Mouse (Mus musculus): ENCODE measurements at regions not wholly inside any gene's neighbourhood (a gene's known extent, or its start where the extent isn't known, plus 50 kb on each side); places are given as distances from the start of the nearest gene placed in this dataset.
"Not testable (repeated sequence)": the region's sequence is repeated elsewhere in the genome, so short reads cannot be mapped to it uniquely, and the experiment has no call there.

DNA sequence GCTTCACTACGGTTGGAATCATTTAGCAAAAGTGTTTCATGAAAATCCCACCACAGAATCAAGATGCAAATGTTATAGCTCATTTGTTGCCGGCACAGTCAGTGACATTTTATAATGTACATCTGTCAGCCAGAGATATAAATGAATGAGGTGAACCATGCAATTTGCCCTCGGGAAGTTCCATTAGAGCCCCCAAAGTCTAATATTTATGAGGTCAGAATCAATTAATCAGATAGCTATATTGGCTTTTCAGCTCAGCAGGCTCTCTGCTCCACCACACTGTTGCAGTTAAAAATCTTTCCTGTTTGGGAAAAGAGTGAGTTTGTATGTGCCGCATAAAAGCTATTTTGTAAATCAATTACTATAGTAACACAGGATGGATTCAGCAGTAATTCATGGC, 430.7 kb upstream of the Nrsn1 start:
- no peak for DNase-seq (ENCODE audit: low spot score)

DNA sequence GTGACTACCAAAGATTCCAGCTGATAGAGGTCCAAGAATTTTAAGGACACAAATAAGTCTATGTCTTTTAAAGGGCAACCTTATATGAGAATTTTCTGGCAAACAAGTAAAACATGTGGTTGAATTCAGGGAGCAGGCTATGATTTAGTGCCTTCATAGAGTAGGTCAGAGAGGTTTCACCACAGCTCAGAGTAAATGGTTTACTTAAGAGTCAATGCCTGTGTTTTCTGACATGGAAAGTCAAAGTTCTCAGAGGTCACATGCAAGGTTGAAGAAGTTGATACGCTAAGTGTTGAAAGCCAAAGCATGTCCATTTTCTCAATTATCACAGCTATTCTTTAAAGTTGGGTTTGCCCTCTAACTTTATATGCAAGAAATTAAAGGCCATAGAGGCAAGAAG, 425.7 kb upstream of the Nrsn1 start:
- no peak for DNase-seq (ENCODE audit: low spot score)

DNA sequence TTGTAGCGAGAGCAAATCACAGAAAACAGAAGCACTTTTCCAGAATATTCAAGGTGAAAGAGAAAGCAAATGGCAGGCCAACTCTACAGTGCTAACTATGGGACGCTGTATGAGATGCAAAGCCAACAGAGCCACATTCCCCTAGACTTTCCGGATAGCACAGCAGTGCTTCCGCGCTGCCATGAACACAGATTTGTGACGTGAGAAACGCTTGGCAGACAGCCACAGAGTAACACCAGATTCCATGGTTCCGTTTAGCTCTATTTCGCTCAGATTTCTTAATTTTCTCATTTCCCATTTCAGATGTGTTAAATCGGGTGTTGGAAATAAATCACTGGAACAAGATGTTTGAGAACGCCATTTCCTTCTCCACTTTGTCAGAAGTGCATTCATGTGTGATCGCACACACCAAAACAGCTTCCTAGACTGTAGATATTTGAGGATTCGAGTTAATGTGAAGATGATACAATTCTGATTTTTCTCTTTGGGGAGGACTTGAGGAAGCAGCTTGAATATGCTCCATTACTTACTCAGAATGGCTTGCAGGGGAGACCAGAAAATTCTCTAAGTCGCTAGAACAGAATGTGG, 424.8 kb upstream of the Nrsn1 start:
- no peak for DNase-seq (ENCODE audit: low spot score)

DNA sequence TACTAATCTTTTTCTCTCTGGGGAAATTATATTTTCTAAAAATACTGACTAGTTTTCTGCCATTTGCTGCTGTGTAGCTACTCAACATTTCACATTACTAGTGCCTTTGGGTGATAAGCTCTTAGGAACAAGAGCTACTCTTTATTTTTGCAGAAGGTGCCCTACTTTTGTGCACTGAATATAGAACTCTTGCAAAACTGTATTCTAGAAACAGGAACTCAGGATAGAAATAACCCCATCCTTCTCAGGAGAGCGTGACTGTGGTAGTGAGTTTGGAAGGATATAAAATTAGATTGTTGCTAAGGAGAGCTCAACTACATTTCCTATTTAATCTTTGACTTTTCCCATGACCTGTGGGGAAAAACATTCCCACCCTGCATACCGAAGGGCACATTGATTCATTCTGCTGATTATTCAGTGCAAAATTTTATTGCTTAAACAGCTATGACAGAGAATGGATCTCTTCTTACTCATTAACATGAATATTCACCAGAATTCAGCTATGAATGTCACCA, 408.0 kb upstream of the Nrsn1 start:
- DNase-seq (ENCODE audit: low spot score), result no peak

DNA sequence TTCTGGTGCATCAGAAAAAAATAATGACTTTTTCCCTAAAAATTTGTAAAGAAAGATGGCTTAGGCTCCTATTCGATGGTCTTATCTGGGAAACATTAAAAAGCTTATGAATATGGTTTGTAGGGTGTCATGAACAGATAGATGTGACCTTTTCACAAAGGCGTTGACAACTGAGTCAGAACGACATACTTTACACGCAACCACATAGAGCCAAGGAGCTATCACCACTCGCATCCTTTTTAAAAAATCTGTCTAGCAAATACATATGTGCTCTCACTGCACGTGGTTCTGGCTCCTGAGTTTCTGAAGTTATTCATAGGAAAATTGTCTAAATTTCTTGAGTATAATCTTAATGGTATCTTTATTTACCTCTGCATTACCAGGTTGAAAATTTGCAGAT, 404.9 kb upstream of the Nrsn1 start:
- DNase-seq (ENCODE audit: low spot score), result no peak

DNA sequence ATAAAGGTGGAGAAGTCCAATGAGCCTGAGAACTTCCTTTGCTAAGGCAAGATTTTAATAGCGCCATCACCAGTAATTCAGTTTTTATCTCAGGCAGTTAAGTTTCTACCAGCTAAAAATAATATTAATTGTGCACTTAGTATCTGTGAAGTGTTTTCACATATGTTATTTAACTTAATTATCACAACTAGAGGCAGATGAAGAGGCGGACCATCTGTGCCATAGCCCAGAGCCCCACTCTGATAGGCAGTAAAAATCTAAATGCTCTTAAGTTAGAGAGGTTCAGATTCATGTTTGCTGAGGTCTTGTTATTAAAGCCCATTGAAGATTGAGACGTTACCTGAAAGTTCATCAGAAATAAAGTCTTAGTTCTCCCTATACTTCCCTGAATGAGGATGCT, 395.7 kb upstream of the Nrsn1 start:
- DNase-seq (ENCODE audit: low spot score), result no peak

DNA sequence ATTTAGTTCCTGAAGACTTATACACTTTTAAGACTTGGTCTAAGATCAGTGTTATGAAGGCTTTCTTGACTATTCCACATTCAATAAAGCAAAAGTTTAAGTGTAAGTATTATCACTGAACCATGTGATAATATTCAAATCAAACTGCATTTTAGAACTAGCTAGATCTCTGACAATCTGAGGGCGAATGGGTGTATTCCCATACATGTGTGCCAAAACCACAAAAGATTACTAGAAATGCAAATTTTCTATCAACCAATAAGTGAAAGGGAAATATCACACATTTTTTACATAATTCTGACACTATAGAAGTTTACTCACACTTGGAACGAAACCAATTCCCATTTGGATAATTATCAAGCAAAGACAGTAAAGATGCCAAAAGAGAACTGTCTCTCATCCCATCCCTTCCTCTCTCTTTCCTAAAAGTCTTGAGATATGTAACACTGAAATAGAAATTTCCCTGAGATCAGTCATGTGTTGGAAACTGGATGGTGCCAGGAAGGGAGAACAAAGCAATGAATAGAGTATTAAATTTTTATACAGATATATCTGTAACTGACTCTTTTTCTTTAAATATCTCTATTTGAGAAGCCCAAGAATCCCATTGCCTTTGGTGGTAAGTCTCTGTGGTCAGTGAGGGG, 394.8 kb upstream of the Nrsn1 start:
- DNase-seq (ENCODE audit: low spot score), result no peak

DNA sequence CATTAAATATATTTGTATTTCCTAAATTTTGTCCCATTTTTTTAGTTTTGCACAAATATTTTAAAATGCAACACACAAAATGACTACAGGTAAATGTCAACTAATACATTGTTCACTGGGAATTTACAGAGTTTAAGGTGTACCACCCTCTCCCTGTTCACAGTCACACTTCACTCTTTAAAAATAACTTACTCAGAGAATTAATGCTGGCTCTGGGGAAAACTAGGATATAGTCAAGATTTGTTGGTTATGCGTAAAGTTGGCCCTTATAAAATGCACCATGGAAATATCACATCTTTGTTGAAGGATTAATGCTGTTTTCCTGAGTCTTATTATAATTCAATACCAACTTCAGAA, 378.1 kb upstream of the Nrsn1 start:
- DNase-seq (ENCODE audit: low spot score), result no peak

DNA sequence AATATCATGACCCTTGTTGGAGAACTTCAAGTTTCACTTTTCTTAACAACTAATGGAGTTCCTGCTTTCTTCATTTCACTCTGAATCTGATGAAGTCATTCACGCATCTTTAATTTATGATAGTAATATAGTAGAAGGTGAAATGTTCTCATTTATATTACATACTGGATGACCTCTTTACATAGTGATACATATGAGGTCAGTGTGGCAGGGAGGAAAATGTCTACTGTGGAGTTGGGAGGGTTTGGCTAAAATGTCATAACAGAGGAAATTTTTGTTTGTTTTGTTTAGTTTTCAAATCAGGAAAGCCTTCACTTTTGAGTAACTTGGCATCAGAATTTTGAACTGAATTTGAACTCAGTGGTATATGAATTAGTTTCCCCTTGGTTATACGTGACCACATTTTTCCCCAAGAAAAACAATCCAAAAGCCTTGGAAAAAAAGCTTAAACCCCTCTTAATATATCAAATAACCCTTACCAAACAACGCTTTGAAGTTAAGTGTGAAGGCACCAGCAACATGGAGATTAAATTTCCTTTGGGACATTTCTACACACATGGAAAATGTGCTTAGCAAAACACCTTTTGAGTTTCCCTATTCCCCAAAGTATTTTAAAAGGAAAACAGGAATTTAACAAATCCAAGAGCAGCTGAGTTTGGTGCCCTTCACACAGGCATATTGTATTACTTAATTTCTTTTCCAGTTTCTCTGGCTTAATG, 377.6 kb upstream of the Nrsn1 start:
- no peak for DNase-seq (ENCODE audit: low spot score)

DNA sequence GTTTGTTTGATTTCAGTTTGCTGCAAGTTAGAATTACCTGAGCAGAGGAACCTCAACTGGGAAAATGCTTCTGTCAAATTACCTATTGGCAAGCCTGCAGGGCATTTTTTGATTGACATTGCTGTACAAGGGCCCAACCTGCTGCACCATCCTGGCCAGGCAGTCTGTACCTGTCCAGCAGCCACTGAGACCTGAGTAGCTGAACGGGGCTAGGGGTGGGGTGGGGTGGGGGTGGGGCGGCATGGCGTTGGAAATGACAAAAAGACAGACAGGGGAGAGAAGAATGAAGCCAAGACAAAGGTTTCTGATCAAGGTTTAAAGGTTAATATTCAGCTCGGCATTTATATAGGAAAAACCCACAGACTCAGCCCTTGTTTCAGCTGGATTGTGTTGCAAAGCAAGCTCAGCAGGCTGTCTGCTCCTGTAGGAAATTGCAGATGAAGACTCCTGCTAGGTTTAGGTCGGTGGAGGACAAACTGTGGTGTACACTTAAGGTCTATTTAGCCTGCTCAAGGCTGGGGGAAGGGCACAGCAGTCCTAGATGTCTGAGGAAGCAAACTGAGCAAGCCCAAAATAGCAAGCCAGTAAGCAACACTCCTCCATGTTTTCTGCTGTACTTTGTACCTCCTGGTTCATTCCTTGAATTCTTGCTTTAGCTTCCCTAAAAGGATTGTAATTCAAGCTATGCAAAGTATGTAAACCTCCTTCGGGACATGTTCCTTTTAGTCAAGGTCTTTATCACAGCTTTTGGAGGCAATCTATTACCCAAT, 369.4 kb upstream of the Nrsn1 start:
- DNase-seq (ENCODE audit: low spot score), result no peak

DNA sequence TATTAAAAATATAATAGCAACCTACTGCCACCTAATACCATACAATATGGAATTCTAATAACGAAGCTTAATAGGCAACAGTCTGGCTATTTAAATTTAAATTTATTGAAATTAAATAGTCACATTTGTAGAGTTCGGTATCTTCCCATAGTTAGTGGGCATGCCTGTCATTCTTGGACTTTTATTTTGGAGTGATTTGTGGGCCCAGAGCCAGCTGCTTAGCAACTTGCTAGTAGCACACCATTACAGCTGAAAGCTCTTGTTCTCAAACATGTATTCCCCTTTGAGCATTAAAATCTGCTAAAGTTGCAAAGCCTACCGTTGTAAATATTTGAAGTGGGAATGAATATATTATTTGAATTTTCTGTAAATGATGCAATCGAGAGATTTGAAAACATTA, 359.2 kb upstream of the Nrsn1 start:
- no peak for DNase-seq (ENCODE audit: low spot score)

DNA sequence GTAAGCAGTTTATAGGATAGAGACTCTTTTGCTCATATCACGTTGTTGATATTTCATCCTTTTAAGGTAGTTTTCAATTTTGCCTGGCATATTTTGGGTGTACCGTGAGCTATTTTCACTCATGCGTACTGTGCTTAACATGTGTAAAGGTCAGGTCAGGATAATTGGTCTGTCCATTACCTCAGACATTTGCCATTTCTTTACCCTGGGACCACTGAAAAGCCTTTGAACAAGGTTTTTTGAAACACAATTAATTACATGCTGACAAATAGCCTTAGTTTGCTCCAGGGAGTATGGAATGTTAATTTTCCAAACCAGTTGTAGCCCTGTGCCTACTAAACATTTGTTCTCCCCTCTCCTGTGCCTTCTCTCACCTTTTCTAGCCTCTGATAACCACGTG, 347.3 kb upstream of the Nrsn1 start:
- no peak for DNase-seq (ENCODE audit: low spot score)

DNA sequence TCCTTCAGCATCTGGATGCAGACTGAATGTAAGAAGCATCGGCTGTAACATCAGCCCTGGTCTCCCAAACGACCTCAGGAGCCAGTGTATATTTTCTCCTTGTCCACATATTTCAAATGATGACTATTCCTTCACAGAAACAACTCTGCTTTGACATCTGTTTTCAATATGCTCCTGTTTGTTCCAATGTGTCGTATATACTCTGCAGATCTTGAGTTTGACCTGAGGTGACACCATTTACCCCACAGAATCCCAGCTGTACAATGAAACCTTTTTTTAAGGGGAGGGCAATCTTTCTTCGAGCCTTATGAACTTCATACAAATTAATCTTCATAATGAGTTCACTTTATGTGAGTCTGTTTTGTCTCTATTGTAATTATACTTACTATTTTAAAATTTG, 341.7 kb upstream of the Nrsn1 start:
- DNase-seq (ENCODE audit: low spot score), result no peak

DNA sequence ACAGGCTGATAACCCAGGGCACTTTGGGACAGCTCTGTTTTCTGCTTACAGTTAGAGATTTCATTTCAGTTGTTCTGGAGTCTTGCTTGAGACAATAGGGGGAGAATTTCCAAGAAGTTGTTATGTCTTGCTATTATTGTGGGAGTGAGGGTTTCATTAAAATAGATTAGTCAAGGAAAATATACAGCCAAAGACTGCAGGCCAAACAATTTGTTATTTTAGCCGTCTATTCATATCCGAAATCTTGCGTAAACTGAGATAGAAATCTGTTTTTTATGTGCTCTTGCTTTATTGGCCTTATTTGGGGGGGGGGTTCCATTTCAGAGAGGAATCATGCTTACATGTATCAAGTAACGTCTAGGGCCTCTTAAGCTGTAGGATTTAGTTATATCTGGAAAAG, 339.3 kb upstream of the Nrsn1 start:
- no peak for DNase-seq (ENCODE audit: low spot score)

DNA sequence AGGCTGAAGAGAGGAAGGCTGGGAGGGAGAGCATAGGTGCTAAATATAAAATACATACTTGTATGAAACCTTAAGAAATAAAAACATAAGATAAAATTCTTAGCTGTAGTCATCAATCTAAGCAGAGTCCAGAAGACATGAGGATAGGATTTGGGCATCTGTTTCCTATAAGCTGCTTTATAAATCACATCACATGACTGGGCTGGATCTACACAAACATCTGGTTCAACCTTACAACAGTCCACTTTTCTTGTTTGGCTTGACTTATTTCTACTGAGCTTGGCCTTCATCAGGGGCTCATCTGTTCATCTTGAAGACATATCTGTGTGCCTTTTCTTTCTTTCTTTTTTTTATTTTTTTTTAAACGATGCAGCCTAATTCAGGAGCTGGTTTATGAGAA, 338.9 kb upstream of the Nrsn1 start:
- DNase-seq (ENCODE audit: low spot score), result no peak

DNA sequence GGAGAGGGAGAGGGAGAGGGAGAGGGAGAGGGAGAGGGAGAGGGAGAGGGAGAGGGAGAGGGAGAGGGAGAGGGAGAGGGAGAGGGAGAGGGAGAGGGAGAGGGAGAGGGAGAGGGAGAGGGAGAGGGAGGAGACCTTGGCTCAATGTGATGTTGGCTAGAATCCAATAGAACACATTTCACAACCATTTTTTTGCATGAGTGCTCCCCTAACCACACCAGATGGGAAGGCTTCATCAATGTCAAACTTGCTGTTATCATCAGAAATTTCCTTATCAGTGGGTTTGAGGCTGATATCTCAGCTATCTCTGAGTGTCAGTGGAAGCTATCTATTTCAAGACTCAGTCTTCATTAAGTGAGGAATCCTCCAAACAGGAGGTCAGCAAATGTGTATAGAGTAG, 331.0 kb upstream of the Nrsn1 start:
- DNase-seq (ENCODE audit: low spot score), result not testable (repeated sequence)

DNA sequence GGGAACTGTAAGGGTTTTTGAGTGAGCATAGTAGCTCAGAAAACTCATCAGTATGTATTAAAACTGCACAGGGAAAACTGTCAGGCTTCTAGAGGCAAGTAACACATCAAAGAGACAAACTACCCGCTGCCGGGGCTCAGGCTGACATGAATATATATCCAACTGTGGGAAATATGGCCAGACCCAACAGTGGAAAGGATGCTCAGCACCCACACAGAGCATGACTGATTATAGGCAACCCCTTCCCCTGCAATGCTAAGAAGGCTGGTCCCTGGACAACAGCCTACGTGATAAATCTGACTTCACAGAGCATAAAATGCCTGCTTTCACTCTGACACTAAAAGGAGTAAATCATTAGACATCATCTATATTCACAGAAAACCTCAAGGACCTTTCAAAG, 324.3 kb upstream of the Nrsn1 start:
- DNase-seq (ENCODE audit: low spot score), result no peak

DNA sequence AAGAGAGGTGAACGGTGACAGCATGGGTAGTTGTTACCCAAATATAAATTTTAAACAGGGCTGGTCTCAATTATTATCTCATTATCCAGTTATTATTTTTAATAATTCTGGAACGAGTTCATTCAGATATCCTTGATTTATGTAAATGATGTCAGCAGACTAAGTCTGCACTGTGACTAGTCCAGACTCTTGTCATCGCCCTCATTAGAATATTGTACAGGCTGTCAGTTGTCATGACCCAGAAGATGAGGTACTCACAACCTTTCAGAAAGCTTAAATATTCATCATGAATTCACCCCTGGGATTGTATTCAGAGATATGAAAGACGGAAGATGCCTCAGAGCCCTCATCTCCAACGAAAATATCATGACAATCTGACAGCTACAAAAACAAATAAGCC, 300.3 kb upstream of the Nrsn1 start:
- DNase-seq (ENCODE audit: low spot score), result no peak

DNA sequence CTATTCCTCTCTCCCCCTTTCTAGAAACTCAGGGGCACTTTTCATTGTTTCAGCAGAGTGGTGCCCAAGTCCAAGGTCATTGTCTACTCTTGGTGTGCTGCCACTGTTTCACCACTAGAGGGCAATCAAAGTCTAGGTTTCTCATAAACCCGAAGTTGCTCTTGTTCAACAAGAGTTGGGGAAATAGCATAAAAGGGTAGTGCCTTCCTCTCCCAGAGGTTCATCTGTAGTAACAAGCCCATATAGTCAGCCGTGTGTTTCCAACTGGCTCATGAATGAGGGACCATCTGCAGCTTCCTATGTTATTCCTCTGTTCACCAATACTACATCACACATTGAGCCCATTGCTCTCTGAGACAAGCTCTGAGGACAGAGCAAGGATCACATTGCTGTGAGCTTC, 292.4 kb upstream of the Nrsn1 start:
- peak; percentile 17 for DNase-seq (ENCODE audit: low spot score)

DNA sequence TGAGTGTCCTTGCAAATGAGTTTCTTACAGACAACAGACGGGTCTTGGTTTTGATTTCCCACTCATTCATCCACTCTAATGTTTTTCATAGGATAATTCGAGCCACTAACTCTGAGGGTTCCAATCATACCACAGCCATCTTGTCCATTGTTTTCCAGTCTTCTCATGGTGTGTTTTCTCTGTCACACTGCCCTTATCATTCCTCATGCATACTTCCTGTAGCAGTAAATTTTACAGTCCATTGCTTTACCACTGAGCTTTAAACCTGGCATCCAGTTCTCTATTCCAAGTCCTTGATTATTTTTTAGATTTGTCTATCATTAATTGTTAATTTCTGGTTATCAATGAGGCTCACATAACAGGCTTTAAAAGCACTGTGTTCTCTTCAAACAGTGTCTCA, 290.0 kb upstream of the Nrsn1 start:
- DNase-seq (ENCODE audit: low spot score), result no peak

DNA sequence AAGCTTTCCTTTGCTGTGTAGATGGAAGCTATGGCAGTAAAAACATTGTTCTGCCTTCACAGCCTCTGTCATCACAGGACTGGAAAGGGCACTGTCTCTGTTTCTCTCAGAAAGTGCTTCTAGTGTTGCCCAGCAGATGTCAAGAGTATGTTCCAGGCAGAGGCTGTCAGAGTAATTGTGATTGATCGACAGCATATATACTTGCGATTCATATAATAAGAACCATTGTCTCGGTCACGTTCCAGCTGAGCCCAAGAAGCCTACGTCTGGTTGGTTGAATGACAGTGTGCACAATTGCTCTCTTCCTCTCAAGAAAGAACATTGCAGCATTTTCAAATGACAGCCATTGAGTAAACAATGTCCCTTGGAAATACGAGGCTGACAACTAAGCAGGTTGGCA, 284.7 kb upstream of the Nrsn1 start:
- no peak for DNase-seq (ENCODE audit: low spot score)

DNA sequence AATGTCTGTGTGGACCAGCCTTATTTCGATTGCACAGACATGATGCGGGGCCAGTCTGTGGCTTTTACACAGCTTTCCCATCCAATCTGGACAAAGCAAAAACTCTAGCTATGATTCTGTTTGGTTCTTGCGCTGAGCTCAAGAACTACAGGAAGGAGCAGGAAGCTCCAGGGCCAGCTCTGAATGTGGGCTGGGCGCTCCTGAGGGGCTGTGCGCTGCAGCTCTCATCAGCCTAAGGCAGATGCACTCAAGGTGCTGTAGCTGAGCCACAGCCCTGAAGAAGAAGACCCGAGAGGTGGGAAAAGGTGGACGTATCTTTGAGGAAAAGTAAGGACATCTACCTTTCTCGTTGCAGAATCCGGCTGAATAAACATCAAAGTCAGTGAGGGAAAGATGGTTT, 278.2 kb upstream of the Nrsn1 start:
- DNase-seq (ENCODE audit: low spot score), result no peak
